Comparison of ENCODE assay signal across 8 mouse cellular contexts in the genomic region with DNA sequence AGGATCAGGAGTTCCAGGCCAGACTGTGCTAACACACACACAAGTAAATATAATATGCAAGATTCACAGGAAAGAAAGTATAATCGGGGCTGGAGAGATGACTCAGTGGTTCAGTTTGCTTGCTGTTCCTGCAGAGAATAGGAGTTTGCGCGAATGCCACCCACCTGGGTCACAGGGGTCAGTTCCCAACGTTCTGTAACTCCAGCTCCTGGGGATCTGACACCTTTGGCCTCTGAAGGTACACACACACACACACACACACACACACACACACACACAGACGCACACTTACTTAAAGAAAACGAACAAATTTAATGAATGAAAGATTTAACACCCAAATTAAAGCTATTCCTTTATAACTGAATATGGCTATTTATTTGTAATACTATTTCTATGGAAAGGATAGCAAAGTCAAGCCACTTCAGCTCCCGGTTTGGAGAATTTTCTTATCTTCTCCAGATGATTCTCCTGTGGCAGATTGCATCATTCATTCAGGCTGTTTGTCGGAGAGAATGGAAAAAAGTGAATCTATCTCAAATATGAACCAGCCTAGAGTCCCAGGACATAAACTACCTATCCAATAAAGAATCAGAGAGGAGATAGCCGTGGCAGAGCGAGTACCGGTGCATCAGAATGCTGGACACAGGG. TPM values are rescaled to one million over a fixed set of nuclear protein-coding genes. Genes with fewer than 3 reads are reported as not detected.
A peak's percentile ranks its signal among the peaks of the same experiment; 100 is the strongest.
DNase-seq lines count a peak whose midpoint lies in the region; ATAC-seq and TF ChIP-seq lines count a peak whose summit lies in the region.

No protein-coding gene starts in this region.

- DNase-seq in kidney, postnatal 0 days (ENCODE audit: low spot score): no peak
- no peak for DNase-seq in kidney, adult 11 months
- peak; percentile 7 for DNase-seq in c-Kit-positive CD71-positive TER-119-positive erythroid progenitor cells, embryonic 14.5 days (ENCODE audit: low spot score)
- DNase-seq in cerebellum, adult 11-12 months: no peak
- DNase-seq in embryo, embryonic 10 days (ENCODE audit: low spot score): no peak
- no peak for DNase-seq in kidney, postnatal 14 days

- no peak for TF ChIP-seq CTCF in kidney, postnatal 0 days (IDR thresholded peaks at IDR 0.05; ENCODE audit: low read depth)

- no peaks in the 10 kb centered on the region for H3K9me3 ChIP-seq in kidney, postnatal 0 days (replicated peaks; ENCODE audit: low read length)
- H3K9me3 ChIP-seq in intestine, embryonic 15.5 days: no peaks in the 10 kb centered on the region
- H3K9me3 ChIP-seq in neural tube, embryonic 12.5 days: no peaks in the 10 kb centered on the region

- no peak for ATAC-seq in kidney, postnatal 0 days (replicated peaks; ENCODE audit: low FRiP score, low read depth)
- ATAC-seq in intestine, embryonic 15.5 days: no peak; the same call in 1 of the 2 replicates
- ATAC-seq in neural tube, embryonic 12.5 days (ENCODE audit: low FRiP score, low read depth): no peak

- no peaks in the 10 kb centered on the region for H3K27me3 ChIP-seq in kidney, postnatal 0 days (ENCODE audit: insufficient read depth, low read length)
- no peaks in the 10 kb centered on the region for H3K27me3 ChIP-seq in intestine, embryonic 15.5 days (replicated peaks)
- no peaks in the 10 kb centered on the region for H3K27me3 ChIP-seq in neural tube, embryonic 12.5 days (replicated peaks)

- WGBS in kidney, postnatal 0 days: 34% methylated on average over 11 of the region's 11 CpGs
- 31% methylated on average over 11 of the region's 11 CpGs for WGBS in intestine, embryonic 15.5 days
- 44% methylated on average over 11 of the region's 11 CpGs for WGBS in neural tube, embryonic 12.5 days

- H3K36me3 ChIP-seq in kidney, postnatal 0 days (ENCODE audit: insufficient read depth, low read length): no peaks in the 10 kb centered on the region
- H3K36me3 ChIP-seq in intestine, embryonic 15.5 days: no peaks in the 10 kb centered on the region
- no peaks in the 10 kb centered on the region for H3K36me3 ChIP-seq in neural tube, embryonic 12.5 days

- H3K27ac ChIP-seq in kidney, postnatal 0 days: peak overlapping the region; percentile 70; the same call in 1 of the 2 replicates
- H3K27ac ChIP-seq in intestine, embryonic 15.5 days: no peak overlapping the region
- no peak overlapping the region for H3K27ac ChIP-seq in neural tube, embryonic 12.5 days

- peak overlapping the region; percentile 67 for H3K9ac ChIP-seq in kidney, postnatal 0 days (ENCODE audit: low read depth, low read length)
- peak overlapping the region; percentile 51 for H3K9ac ChIP-seq in intestine, embryonic 15.5 days
- H3K9ac ChIP-seq in neural tube, embryonic 12.5 days: peak overlapping the region; percentile 64

- H3K4me1 ChIP-seq in kidney, postnatal 0 days (replicated peaks; ENCODE audit: insufficient read depth, low read length): no peaks in the 10 kb centered on the region; the same call in 1 of the 2 replicates
- H3K4me1 ChIP-seq in intestine, embryonic 15.5 days (replicated peaks): no peaks in the 10 kb centered on the region
- peaks cover 9% of the 10 kb centered on the region for H3K4me1 ChIP-seq in neural tube, embryonic 12.5 days

- peak overlapping the region; percentile 92 for H3K4me2 ChIP-seq in kidney, postnatal 0 days (ENCODE audit: low read length)
- H3K4me2 ChIP-seq in intestine, embryonic 15.5 days (replicated peaks): peak overlapping the region; percentile 66
- H3K4me2 ChIP-seq in neural tube, embryonic 12.5 days (replicated peaks): peak overlapping the region; percentile 85

- peak overlapping the region; percentile 55 for H3K4me3 ChIP-seq in kidney, postnatal 0 days (replicated peaks; ENCODE audit: low read depth, low read length)
- peak overlapping the region; percentile 46 for H3K4me3 ChIP-seq in intestine, embryonic 15.5 days (replicated peaks)
- peak overlapping the region; percentile 42 for H3K4me3 ChIP-seq in neural tube, embryonic 12.5 days

RNA-seq across cellular contexts. Expression of gene Psph, which starts 8.8 kb away (rescaled TPM):
- 65.8 and 66.1 TPM in 2 replicates for polyA plus RNA-seq in kidney, postnatal 0 days (2015; fragmentation: Nextera tagmentation; extraction: Ambion mirVana)
- polyA plus RNA-seq in intestine, embryonic 15.5 days (2015; fragmentation: Nextera tagmentation; extraction: Ambion mirVana): 50.4 and 56.5 TPM in 2 replicates
- 32.4 and 35.3 TPM in 2 replicates for polyA plus RNA-seq in neural tube, embryonic 12.5 days (2016; fragmentation: Nextera tagmentation; extraction: Ambion mirVana)

RNA-seq across cellular contexts. Expression of gene Nipsnap2, which starts 53.6 kb away (rescaled TPM):
- polyA plus RNA-seq in kidney, postnatal 0 days (2015; fragmentation: Nextera tagmentation; extraction: Ambion mirVana): 225 and 228 TPM in 2 replicates
- polyA plus RNA-seq in intestine, embryonic 15.5 days (2015; fragmentation: Nextera tagmentation; extraction: Ambion mirVana): 86.1 and 94.2 TPM in 2 replicates
- 73.0 and 77.7 TPM in 2 replicates for polyA plus RNA-seq in neural tube, embryonic 12.5 days (2016; fragmentation: Nextera tagmentation; extraction: Ambion mirVana)
